ENCODE assay signal across 9 mouse cellular contexts in genomic region chr7:16991681-16992450, GRCm38 (mm10). TPM values are rescaled to one million over a fixed set of nuclear protein-coding genes. Genes with fewer than 3 reads are reported as not detected.
A peak's percentile ranks its signal among the peaks of the same experiment; 100 is the strongest.
DNase-seq lines count a peak whose midpoint lies in the region; ATAC-seq and TF ChIP-seq lines count a peak whose summit lies in the region.
"Had no signal": no experiment of that assay in that cellular context is flagged by ENCODE, and none has a peak within 500 bp of the region (broad histone marks: within the 10 kb centered on the region; RNA-seq: fewer than 3 reads in every experiment).

No protein-coding gene starts in this region.

- H3K4me1 ChIP-seq in lung, embryonic 16.5 days (replicated peaks; ENCODE audit: control insufficient read depth, insufficient read depth, low read length) = peaks cover 44% of the 10 kb centered on the region
- peaks cover 77% of the 10 kb centered on the region for H3K4me1 ChIP-seq in forebrain, embryonic 12.5 days
- peaks cover 32% of the 10 kb centered on the region for H3K4me1 ChIP-seq in liver, embryonic 11.5 days (replicated peaks; ENCODE audit: control insufficient read depth, insufficient read depth, low read length)
- H3K4me1 ChIP-seq in testis, adult 2 months (ENCODE audit: control insufficient read depth, insufficient read depth, low read length) = peaks cover 19% of the 10 kb centered on the region

- DNase-seq in lung, adult 18-20 months = no peak
- peak; percentile 60 for DNase-seq in liver, embryonic 11.5 days (ENCODE audit: low spot score)
- DNase-seq in thymus, postnatal 25 days = no peak
- DNase-seq in B cell, adult 2 months = no peak
- DNase-seq in heart, adult 9 months (ENCODE audit: low spot score in 2 of 2) = no peak

- peak overlapping the region; percentile 6 for H3K9ac ChIP-seq in lung, embryonic 16.5 days (ENCODE audit: low read length)
- no peak overlapping the region for H3K9ac ChIP-seq in forebrain, embryonic 12.5 days
- H3K9ac ChIP-seq in liver, embryonic 11.5 days (ENCODE audit: low read depth, low read length) = no peak overlapping the region

- no peak for TF ChIP-seq CTCF in testis, adult 2 months (IDR thresholded peaks at IDR 0.05; ENCODE audit: control insufficient read depth, insufficient read depth, insufficient replicate concordance, low read depth, low read length)

- 34% methylated on average over 18 of the region's 18 CpGs for WGBS in lung, embryonic 16.5 days
- WGBS in forebrain, embryonic 12.5 days = 55% methylated on average over 18 of the region's 18 CpGs
- 54% methylated on average over 18 of the region's 18 CpGs for WGBS in liver, embryonic 11.5 days

- peak; percentile 72 for ATAC-seq in lung, embryonic 16.5 days (ENCODE audit: low read depth)
- peak; percentile 76 for ATAC-seq in forebrain, embryonic 12.5 days (ENCODE audit: low FRiP score)
- ATAC-seq in liver, embryonic 11.5 days (replicated peaks; ENCODE audit: low FRiP score) = no peak

- H3K9me3 ChIP-seq in lung, embryonic 16.5 days (ENCODE audit: control insufficient read depth, low read length) = no peaks in the 10 kb centered on the region
- H3K9me3 ChIP-seq in forebrain, embryonic 12.5 days = no peaks in the 10 kb centered on the region
- H3K9me3 ChIP-seq in liver, embryonic 11.5 days (ENCODE audit: control insufficient read depth, low read length) = no peaks in the 10 kb centered on the region

- H3K4me2 ChIP-seq in lung, embryonic 16.5 days (ENCODE audit: low read depth, low read length) = peak overlapping the region; percentile 3; the same call in 1 of the 2 replicates
- peak overlapping the region; percentile 33 for H3K4me2 ChIP-seq in forebrain, embryonic 12.5 days
- H3K4me2 ChIP-seq in liver, embryonic 11.5 days = peak overlapping the region; percentile 0

- no peaks in the 10 kb centered on the region for H3K27me3 ChIP-seq in lung, embryonic 16.5 days (ENCODE audit: control insufficient read depth, insufficient read depth, low read depth, low read length)
- H3K27me3 ChIP-seq in forebrain, embryonic 12.5 days = no peaks in the 10 kb centered on the region
- no peaks in the 10 kb centered on the region for H3K27me3 ChIP-seq in liver, embryonic 11.5 days (replicated peaks; ENCODE audit: control insufficient read depth, insufficient read depth, low read length)
- no peaks in the 10 kb centered on the region for H3K27me3 ChIP-seq in testis, adult 2 months (ENCODE audit: control insufficient read depth, insufficient read depth, low read length)

- H3K27ac ChIP-seq in lung, embryonic 16.5 days (ENCODE audit: low read length) = peak overlapping the region; percentile 91
- H3K27ac ChIP-seq in forebrain, embryonic 12.5 days = peak overlapping the region; percentile 88
- peak overlapping the region; percentile 73 for H3K27ac ChIP-seq in liver, embryonic 11.5 days (ENCODE audit: low read depth, low read length)
- peak overlapping the region; percentile 3; the same call in 1 of the 2 replicates for H3K27ac ChIP-seq in testis, adult 2 months (ENCODE audit: control insufficient read depth, insufficient read depth, low read depth, low read length)
- H3K27ac ChIP-seq: macrophage had no signal

- TF ChIP-seq POLR2A in testis, adult 2 months (IDR thresholded peaks at IDR 0.05; ENCODE audit: control insufficient read depth, low read depth, low read length) = no peak

- H3K4me3 ChIP-seq in lung, embryonic 16.5 days (ENCODE audit: low read length) = no peak overlapping the region
- no peak overlapping the region for H3K4me3 ChIP-seq in forebrain, embryonic 12.5 days (replicated peaks)
- H3K4me3 ChIP-seq in liver, embryonic 11.5 days (ENCODE audit: low read depth, low read length) = no peak overlapping the region
- H3K4me3 ChIP-seq in testis, adult 2 months (ENCODE audit: control insufficient read depth, low read depth, low read length) = no peak overlapping the region

- no peaks in the 10 kb centered on the region for H3K36me3 ChIP-seq in lung, embryonic 16.5 days (ENCODE audit: control insufficient read depth, insufficient read depth, low read length)
- H3K36me3 ChIP-seq in forebrain, embryonic 12.5 days (replicated peaks) = no peaks in the 10 kb centered on the region
- no peaks in the 10 kb centered on the region; the same call in 1 of the 2 replicates for H3K36me3 ChIP-seq in liver, embryonic 11.5 days (ENCODE audit: control insufficient read depth, insufficient read depth, low read length)
- no peaks in the 10 kb centered on the region for H3K36me3 ChIP-seq in testis, adult 2 months (ENCODE audit: control insufficient read depth, insufficient read depth, low read length)

RNA-seq across cellular contexts. Expression of gene Ccdc8, which starts 0.6 kb away (rescaled TPM):
- 41.7 and 43.8 TPM in 2 replicates for polyA plus RNA-seq in lung, embryonic 16.5 days (2015; fragmentation: Nextera tagmentation; extraction: Ambion mirVana)
- 9.1 and 11.5 TPM in 2 replicates for polyA plus RNA-seq in forebrain, embryonic 12.5 days (2016; fragmentation: Nextera tagmentation; extraction: Ambion mirVana)
- polyA plus RNA-seq in liver, embryonic 11.5 days (2014; fragmentation: Nextera tagmentation; extraction: Ambion mirVana) = 13.2 and 13.5 TPM in 2 replicates
- 1.6 TPM in 2 replicates for polyA plus RNA-seq in testis, adult 2 months (2012; rRNA removed)

RNA-seq across cellular contexts. Expression of gene Gm42372, which starts 9.0 kb away (rescaled TPM):
- 0.15 and 0.29 TPM in 2 replicates for polyA plus RNA-seq in lung, embryonic 16.5 days (2015; fragmentation: Nextera tagmentation; extraction: Ambion mirVana)
- 1.6 and 1.7 TPM in 2 replicates for polyA plus RNA-seq in forebrain, embryonic 12.5 days (2016; fragmentation: Nextera tagmentation; extraction: Ambion mirVana)
- 0.15 and 0.16 TPM in 2 replicates for polyA plus RNA-seq in liver, embryonic 11.5 days (2014; fragmentation: Nextera tagmentation; extraction: Ambion mirVana)
- 1.8 and 2.4 TPM in 2 replicates for polyA plus RNA-seq in testis, adult 2 months (2012; rRNA removed)
- polyA plus RNA-seq: macrophage had no signal

RNA-seq across cellular contexts. Expression of gene Pnmal1, which starts 32.4 kb away (rescaled TPM):
- 0.20 and 0.49 TPM in 2 replicates for polyA plus RNA-seq in lung, embryonic 16.5 days (2015; fragmentation: Nextera tagmentation; extraction: Ambion mirVana)
- polyA plus RNA-seq in forebrain, embryonic 12.5 days (2016; fragmentation: Nextera tagmentation; extraction: Ambion mirVana) = 32.3 and 37.0 TPM in 2 replicates
- 0.18 and 0.52 TPM in 2 replicates for polyA plus RNA-seq in liver, embryonic 11.5 days (2014; fragmentation: Nextera tagmentation; extraction: Ambion mirVana)
- 7.6 and 7.8 TPM in 2 replicates for polyA plus RNA-seq in testis, adult 2 months (2012; rRNA removed)
- polyA plus RNA-seq: macrophage had no signal

RNA-seq across cellular contexts. Expression of gene Ppp5c, which starts 35.9 kb away (rescaled TPM):
- 104 and 105 TPM in 2 replicates for polyA plus RNA-seq in lung, embryonic 16.5 days (2015; fragmentation: Nextera tagmentation; extraction: Ambion mirVana)
- polyA plus RNA-seq in forebrain, embryonic 12.5 days (2016; fragmentation: Nextera tagmentation; extraction: Ambion mirVana) = 107 and 112 TPM in 2 replicates
- 124 and 128 TPM in 2 replicates for polyA plus RNA-seq in liver, embryonic 11.5 days (2014; fragmentation: Nextera tagmentation; extraction: Ambion mirVana)
- polyA plus RNA-seq in testis, adult 2 months (2012; rRNA removed) = 80.7 and 84.7 TPM in 2 replicates

RNA-seq across cellular contexts. Expression of gene Pnmal2, which starts 47.4 kb away (rescaled TPM):
- 5.1 and 5.5 TPM in 2 replicates for polyA plus RNA-seq in lung, embryonic 16.5 days (2015; fragmentation: Nextera tagmentation; extraction: Ambion mirVana)
- polyA plus RNA-seq in forebrain, embryonic 12.5 days (2016; fragmentation: Nextera tagmentation; extraction: Ambion mirVana) = 52.6 and 53.3 TPM in 2 replicates
- polyA plus RNA-seq in liver, embryonic 11.5 days (2014; fragmentation: Nextera tagmentation; extraction: Ambion mirVana) = 0.58 and 0.80 TPM in 2 replicates
- polyA plus RNA-seq in testis, adult 2 months (2012; rRNA removed) = 34.2 and 41.6 TPM in 2 replicates
- polyA plus RNA-seq: macrophage had no signal

Comparison
In these comparisons a context has a peak if more than half of its experiments do, and no peak if none do; other contexts are left out.
1. H3K27ac ChIP-seq: peak in every context shown above with its lines; median percentile 91 in lung, embryonic 16.5 days; 88 in forebrain, embryonic 12.5 days; 73 in liver, embryonic 11.5 days; 3 in testis, adult 2 months.